Mouse (Mus musculus): Measurements from ENCODE around the gene Myl6.

- TF ChIP-seq CTCF (IDR thresholded peaks at IDR 0.05; ENCODE audit: low read depth) (no peak), EP300 (optimal IDR thresholded peaks at IDR 0.05) (no peak)
Measured at GRCm38 (mm10) chr10:128509831-128510230, 15.9 kb upstream of the Myl6 start.
